In genomic region chr1:43933488-43934415, GRCm38 (mm10) we compare ENCODE assay signal across 8 mouse cellular contexts. TPM values are rescaled to one million over a fixed set of nuclear protein-coding genes. Genes with fewer than 3 reads are reported as not detected.
DNase-seq lines count a peak whose midpoint lies in the region; ATAC-seq and TF ChIP-seq lines count a peak whose summit lies in the region.

TSS of gene Tpp2 (plus strand) at chr1:43933647.

- no peaks in the 10 kb centered on the region for H3K27me3 ChIP-seq in hindbrain, embryonic 10.5 days (ENCODE audit: insufficient read depth, poor library complexity, severe bottlenecking)
- no peaks in the 10 kb centered on the region for H3K27me3 ChIP-seq in lung, postnatal 0 days (replicated peaks; ENCODE audit: insufficient read depth, low read length)

- no peak for TF ChIP-seq CTCF in lung, postnatal 0 days (IDR thresholded peaks at IDR 0.05)

- peaks cover 15% of the 10 kb centered on the region for H3K4me1 ChIP-seq in hindbrain, embryonic 10.5 days (replicated peaks)
- peaks cover 8% of the 10 kb centered on the region; the same call in 1 of the 2 replicates for H3K4me1 ChIP-seq in lung, postnatal 0 days (ENCODE audit: insufficient read depth, low read depth, low read length)

- peak; percentile 42; the same call in 1 of the 2 replicates for TF ChIP-seq EP300 in lung, postnatal 0 days (IDR thresholded peaks at IDR 0.05)

- H3K36me3 ChIP-seq in hindbrain, embryonic 10.5 days = no peaks in the 10 kb centered on the region
- H3K36me3 ChIP-seq in lung, postnatal 0 days (ENCODE audit: insufficient read depth, low read length) = no peaks in the 10 kb centered on the region

- peak within 1 kb of the TSS; percentile 88 for H3K4me3 ChIP-seq in hindbrain, embryonic 10.5 days
- peak within 1 kb of the TSS; percentile 90 for H3K4me3 ChIP-seq in lung, postnatal 0 days (ENCODE audit: low read depth, low read length)

- H3K4me2 ChIP-seq in lung, postnatal 0 days (replicated peaks; ENCODE audit: low read depth, low read length) = peak within 1 kb of the TSS; percentile 66

- DNase-seq in MN1 (ENCODE audit: low spot score) = peak; percentile 100
- peak; percentile 97 for DNase-seq in cerebellum, adult 9-10 months
- peak; percentile 95 for DNase-seq in hindbrain, embryonic 10.5 days (ENCODE audit: low spot score)
- peak; percentile 99 for DNase-seq in layer of hippocampus, adult 9-11 months
- peak; percentile 100 for DNase-seq in lung, postnatal 0 days (ENCODE audit: low spot score)
- peak; percentile 92 for DNase-seq in ovary, postnatal 14 days (ENCODE audit: low spot score)
- DNase-seq in thymus, postnatal 14 days = peak; percentile 94

- peak within 1 kb of the TSS; percentile 95 for H3K9ac ChIP-seq in lung, postnatal 0 days (replicated peaks; ENCODE audit: low read depth)

- H3K27ac ChIP-seq in hindbrain, embryonic 10.5 days = peak within 1 kb of the TSS; percentile 94
- peak within 1 kb of the TSS; percentile 96 for H3K27ac ChIP-seq in lung, postnatal 0 days (ENCODE audit: low read length)

- under 1% methylated on average over 81 of the region's 81 CpGs for WGBS in hindbrain, embryonic 10.5 days
- under 1% methylated on average over 78 of the region's 81 CpGs for WGBS in lung, postnatal 0 days

- H3K9me3 ChIP-seq in hindbrain, embryonic 10.5 days = no peaks in the 10 kb centered on the region
- no peaks in the 10 kb centered on the region for H3K9me3 ChIP-seq in lung, postnatal 0 days (ENCODE audit: low read length)

- peak; percentile 99 for ATAC-seq in frontal cortex, adult (ENCODE audit: low TSS enrichment)
- peak; percentile 99 for ATAC-seq in lung, postnatal 0 days

RNA-seq across cellular contexts. Expression of gene Tpp2, which starts in this region (rescaled TPM):
- 61.5 and 73.7 TPM in 2 replicates for polyA plus RNA-seq in hindbrain, embryonic 10.5 days (2016; fragmentation: Nextera tagmentation; extraction: Ambion mirVana)
- 28.0 and 30.1 TPM in 2 replicates for polyA plus RNA-seq in lung, postnatal 0 days (2015; fragmentation: Nextera tagmentation; extraction: Ambion mirVana)

Comparison
In these comparisons a context has a peak if more than half of its experiments do, and no peak if none do; other contexts are left out.
1. Peak in every context shown above with its lines: DNase-seq, ATAC-seq, H3K4me3 ChIP-seq and H3K27ac ChIP-seq.